Mouse (Mus musculus): ENCODE results near the gene Nav2.

DNA sequence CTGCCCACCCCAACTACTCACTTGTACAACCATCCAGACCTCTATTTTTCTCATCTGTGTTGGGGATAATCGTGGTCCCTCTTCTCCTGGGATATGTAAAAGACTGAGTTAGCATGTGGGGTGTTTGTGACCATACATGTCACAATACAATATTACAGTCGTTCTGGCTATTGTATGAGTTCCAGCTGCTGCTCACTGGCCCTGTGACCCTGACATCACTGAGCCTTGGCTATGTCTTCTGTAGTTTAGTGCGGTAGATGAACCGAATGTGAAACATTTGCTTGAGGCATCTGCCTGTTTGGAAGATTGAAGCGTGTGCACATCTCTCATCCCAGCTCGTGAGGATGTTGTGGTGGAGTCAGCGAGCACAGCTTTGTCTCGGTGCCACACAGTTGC, 410.4 kb downstream of the Nav2 start:
- TF ChIP-seq GATA1 (IDR thresholded peaks at IDR 0.05; ENCODE audit: borderline replicate concordance, low read length) (no peak), FLI1 (IDR thresholded peaks at IDR 0.05; ENCODE audit: low read length) (no peak)
